Mouse (Mus musculus) CH12.LX (cell line): ENCODE data around the gene Rarg.

Experiments used
- CTCF ChIP-seq, 2 experiments: IDR thresholded peaks in 1 of 2; conservative IDR thresholded peaks in 1 of 2; 2 replicates each; pipeline ENCODE4 v1.5.1; 2011 to 2012; ENCODE audit warnings: low read depth in 2 of 2, low read length in 2 of 2, improper control_type of control experiment in 1 of 2, inconsistent platforms in 1 of 2, mild to moderate bottlenecking in 1 of 2, moderate library complexity in 1 of 2
- E2F4 ChIP-seq: IDR thresholded peaks from 2 replicates; pipeline ENCODE4 v1.6.1; 2011; ENCODE audit warnings: low read depth, low read length, improper control_type of control experiment; ENCODE audit not compliant: insufficient replicate concordance
- ELF1 ChIP-seq: IDR thresholded peaks from 2 replicates; pipeline ENCODE4 v1.6.1; 2014; ENCODE audit warnings: low read depth, mild to moderate bottlenecking, inconsistent platforms, low read length, improper control_type of control experiment
- EP300 ChIP-seq: IDR thresholded peaks from 2 replicates; pipeline ENCODE4 v1.6.1; 2011; ENCODE audit warnings: low read length, improper control_type of control experiment
- GABPA ChIP-seq: IDR thresholded peaks from 2 replicates; pipeline ENCODE4 v1.6.1; 2012; ENCODE audit warnings: low read depth, low read length, improper control_type of control experiment, inconsistent platforms; ENCODE audit not compliant: insufficient replicate concordance
- HCFC1 ChIP-seq: IDR thresholded peaks from 2 replicates; pipeline ENCODE4 v1.6.1; 2012; ENCODE audit warnings: low read depth, mild to moderate bottlenecking, inconsistent platforms, low read length, improper control_type of control experiment
- MAFK ChIP-seq: IDR thresholded peaks from 2 replicates; pipeline ENCODE4 v1.6.1; 2011; ENCODE audit warnings: low read length, improper control_type of control experiment; ENCODE audit not compliant: insufficient replicate concordance
- MAX ChIP-seq: IDR thresholded peaks from 2 replicates; pipeline ENCODE4 v1.6.1; 2011; ENCODE audit warnings: low read length, improper control_type of control experiment
- POLR2A ChIP-seq: IDR thresholded peaks from 2 replicates; pipeline ENCODE4 v1.6.1; 2011; ENCODE audit warnings: low read depth, mild to moderate bottlenecking, improper control_type of control experiment, low read length
- ZC3H11A ChIP-seq: IDR thresholded peaks from 2 replicates; pipeline ENCODE4 v1.6.1; 2012; ENCODE audit warnings: low read depth, mild to moderate bottlenecking, inconsistent platforms, low read length, improper control_type of control experiment

DNA sequence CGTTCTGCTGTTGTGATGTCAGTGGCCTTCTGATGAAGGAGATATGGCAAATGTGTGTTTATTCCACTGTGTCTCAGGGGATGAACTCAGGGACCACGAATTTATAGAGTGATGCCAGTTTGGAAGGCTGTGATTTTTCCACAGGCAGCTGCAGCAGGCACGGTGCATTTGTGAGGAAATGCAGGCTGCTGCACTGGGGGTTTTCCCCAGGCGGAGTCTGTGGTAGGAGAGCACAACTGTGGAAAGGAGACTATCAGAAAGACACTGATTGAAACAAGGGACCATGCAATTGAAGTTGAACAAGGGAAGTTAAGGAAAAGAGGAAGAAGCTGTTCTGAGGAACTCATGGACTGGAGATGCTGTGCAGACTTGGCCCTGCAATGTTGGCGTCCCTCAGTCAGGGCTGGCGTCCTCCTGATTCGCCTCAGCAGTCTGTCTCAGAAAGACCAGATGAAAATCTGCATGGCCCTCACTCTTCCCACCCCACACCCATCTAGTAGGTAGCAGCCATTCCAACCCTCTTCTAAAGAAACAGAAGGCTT, 65.0 kb downstream of the Rarg start:
- TF ChIP-seq CTCF (conservative IDR thresholded peaks at IDR 0.05 in 1 of 2, IDR thresholded peaks at IDR 0.05 in 1 of 2; ENCODE audit: low read depth in 2 of 2, low read length in 2 of 2) (no peak), GABPA (no peak), POLR2A (no peak), ZC3H11A (no peak), MAFK (no peak), E2F4 (no peak), HCFC1 (no peak), ELF1 (no peak), EP300 (peak; percentile 61), MAX (0 out of 2 replicates have a peak, but pooled peaks have one; percentile 38)
